Mouse (Mus musculus): ENCODE measurements around the gene Wfdc17. TPM values are rescaled to one million over a fixed set of nuclear protein-coding genes. Genes with fewer than 3 reads are reported as not detected.

Wfdc17 gene
- 1.4 and 2.2 TPM in 2 replicates for polyA plus RNA-seq (2015; fragmentation: Nextera tagmentation; extraction: Ambion mirVana)

DNA sequence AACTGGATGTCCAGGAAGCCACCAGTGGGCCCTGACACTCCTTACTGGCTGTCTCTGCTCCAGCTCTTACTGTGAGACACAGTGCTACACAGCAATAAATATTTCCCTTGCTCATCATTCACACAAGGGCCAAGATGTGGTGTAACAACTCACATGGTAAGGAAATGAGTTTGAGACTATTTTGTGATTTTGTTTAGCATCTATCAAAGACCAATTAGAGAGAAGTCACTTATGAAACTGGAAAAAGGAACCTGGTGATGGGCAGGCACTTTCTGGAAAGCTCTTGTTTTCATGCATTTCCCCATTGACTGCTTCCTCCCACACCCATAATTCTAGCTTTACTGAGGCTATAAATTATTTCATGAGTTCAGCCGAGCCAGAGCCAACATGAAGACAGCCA lies at the start of gene Wfdc17:
TSS of gene Wfdc17 (plus strand) at position 287 of the 400 bp plus-strand sequence.
- Histone ChIP-seq H3K9me3 (replicated peaks) (no peaks in the 10 kb centered on the region), H3K36me3 (no peaks in the 10 kb centered on the region), H3K4me2 (no peak within 1 kb of the TSS), H3K27ac (no peak within 1 kb of the TSS), H3K27me3 (no peaks in the 10 kb centered on the region), H3K4me3 (no peak within 1 kb of the TSS), H3K9ac (no peak within 1 kb of the TSS), H3K4me1 (replicated peaks) (no peaks in the 10 kb centered on the region)
- WGBS, result 68% methylated on average over 1 of the region's 1 CpGs
- no peak for ATAC-seq (replicated peaks; ENCODE audit: insufficient number of reproducible peaks, insufficient read depth, low FRiP score, low read depth)

DNA sequence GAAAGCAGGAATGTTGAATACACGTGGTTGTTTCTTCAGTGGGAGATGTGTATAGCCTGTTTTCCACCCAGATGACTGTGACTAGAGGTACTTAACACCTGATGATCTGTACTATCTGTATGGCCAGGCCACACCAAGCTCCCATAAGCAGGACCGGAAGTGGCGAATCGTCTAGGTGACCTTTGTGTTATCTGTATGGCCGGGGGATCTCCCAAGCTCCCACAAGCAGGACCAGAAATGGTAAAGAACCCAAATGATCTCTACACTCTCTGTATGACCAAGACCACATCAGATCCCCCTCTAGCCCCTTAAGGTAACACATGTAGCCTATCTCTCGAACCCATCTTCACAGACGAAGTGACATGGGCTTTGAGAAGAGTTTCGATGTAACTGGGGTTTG lies 49.2 kb upstream of the Wfdc17 start:
- no peaks in the 10 kb centered on the region for H3K4me1 ChIP-seq (replicated peaks)
- no peaks in the 10 kb centered on the region for H3K27me3 ChIP-seq
- H3K36me3 ChIP-seq, result no peaks in the 10 kb centered on the region
- no peak overlapping the region for H3K4me3 ChIP-seq
- no peak overlapping the region for H3K27ac ChIP-seq
- H3K4me2 ChIP-seq, result no peak overlapping the region
- 80% methylated on average over 8 of the region's 8 CpGs for WGBS
- no peaks in the 10 kb centered on the region for H3K9me3 ChIP-seq (replicated peaks)
- ATAC-seq (replicated peaks; ENCODE audit: insufficient number of reproducible peaks, insufficient read depth, low FRiP score, low read depth), result no peak
- H3K9ac ChIP-seq, result no peak overlapping the region

DNA sequence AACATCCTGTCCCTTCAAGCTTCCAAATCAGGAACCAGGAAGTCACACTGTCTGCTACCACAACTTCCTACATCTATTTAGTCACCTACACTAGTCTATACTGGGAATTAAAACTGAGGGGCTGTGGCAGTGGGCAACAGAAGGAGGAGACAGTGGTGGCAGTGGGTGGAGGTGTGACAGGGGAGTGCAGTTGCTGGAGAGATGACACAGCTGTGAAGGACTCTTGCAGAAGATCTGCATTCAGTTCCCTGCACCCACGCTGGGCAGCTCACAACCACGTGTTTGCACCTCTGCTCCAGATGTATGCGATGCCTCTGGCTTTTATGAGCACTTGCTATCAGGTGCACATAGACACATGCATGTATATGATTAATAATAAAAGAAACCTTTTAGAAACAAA lies 46.3 kb upstream of the Wfdc17 start:
- no peaks in the 10 kb centered on the region for H3K27me3 ChIP-seq
- H3K4me2 ChIP-seq, result no peak overlapping the region
- no peak overlapping the region for H3K9ac ChIP-seq
- WGBS, result 74% methylated on average over 3 of the region's 3 CpGs
- H3K36me3 ChIP-seq, result no peaks in the 10 kb centered on the region
- H3K4me1 ChIP-seq (replicated peaks), result no peaks in the 10 kb centered on the region
- no peak for ATAC-seq (replicated peaks; ENCODE audit: insufficient number of reproducible peaks, insufficient read depth, low FRiP score, low read depth)
- H3K4me3 ChIP-seq, result no peak overlapping the region
- no peaks in the 10 kb centered on the region for H3K9me3 ChIP-seq (replicated peaks)
- H3K27ac ChIP-seq, result no peak overlapping the region

DNA sequence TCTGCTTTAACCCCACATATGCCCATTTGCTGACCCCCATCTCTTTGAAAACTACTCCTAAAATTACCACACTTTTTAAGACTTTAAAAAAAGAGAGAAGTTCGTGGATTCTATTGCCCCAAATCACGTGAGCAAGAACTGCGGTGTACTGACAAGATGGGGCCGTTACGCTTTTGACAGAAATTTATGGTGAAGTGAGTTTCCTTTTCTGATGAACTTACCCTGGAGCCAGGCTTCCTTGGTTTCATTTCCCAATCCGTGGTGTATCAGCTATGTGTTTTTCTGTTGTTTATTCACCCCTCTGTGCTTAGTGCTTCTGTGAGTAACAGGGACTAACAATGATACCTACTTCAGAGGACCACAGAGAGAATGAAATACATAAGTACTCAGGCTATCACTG lies 45.0 kb upstream of the Wfdc17 start:
- Histone ChIP-seq H3K27me3 (no peaks in the 10 kb centered on the region), H3K9ac (no peak overlapping the region)
- WGBS, result 73% methylated on average over 6 of the region's 6 CpGs

DNA sequence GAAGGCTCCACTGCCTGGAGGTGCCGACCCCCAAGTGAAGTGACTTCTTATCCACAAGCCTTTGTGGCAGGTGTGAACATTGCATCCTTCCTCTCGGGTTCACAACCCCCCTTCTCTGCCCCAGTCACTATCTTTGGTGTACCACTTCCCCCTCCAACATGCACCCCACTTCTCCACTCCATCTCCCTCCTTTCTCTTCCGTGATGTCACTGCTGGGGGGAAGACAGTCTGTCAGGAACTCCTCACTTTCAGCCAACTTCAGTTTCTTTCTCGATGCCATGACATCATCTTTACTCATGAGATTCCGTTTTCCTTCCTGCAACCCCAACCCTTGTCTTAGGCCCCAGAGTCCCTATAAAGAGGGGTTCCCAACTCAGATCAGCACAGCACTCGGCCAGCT lies 41.6 kb upstream of the Wfdc17 start, which contains the start of gene Ccl4:
TSS of gene Ccl4 (plus strand) at position 381 of the 400 bp plus-strand sequence.
- Histone ChIP-seq H3K4me3 (no peak within 1 kb of the TSS), H3K4me1 (replicated peaks) (no peaks in the 10 kb centered on the region), H3K4me2 (no peak within 1 kb of the TSS), H3K9me3 (replicated peaks) (no peaks in the 10 kb centered on the region), H3K9ac (no peak within 1 kb of the TSS), H3K36me3 (no peaks in the 10 kb centered on the region), H3K27ac (no peak within 1 kb of the TSS), H3K27me3 (no peaks in the 10 kb centered on the region)
- ATAC-seq (replicated peaks; ENCODE audit: insufficient number of reproducible peaks, insufficient read depth, low FRiP score, low read depth), result no peak
- WGBS, result 59% methylated on average over 6 of the region's 6 CpGs

More for the DNA sequence above, 45.0 kb upstream of the Wfdc17 start:
- H3K9me3 ChIP-seq (replicated peaks), result no peaks in the 10 kb centered on the region
- no peaks in the 10 kb centered on the region for H3K36me3 ChIP-seq
- no peaks in the 10 kb centered on the region for H3K4me1 ChIP-seq (replicated peaks)
- no peak overlapping the region for H3K4me2 ChIP-seq
- no peak overlapping the region for H3K27ac ChIP-seq
- ATAC-seq (replicated peaks; ENCODE audit: insufficient number of reproducible peaks, insufficient read depth, low FRiP score, low read depth), result no peak
- no peak overlapping the region for H3K4me3 ChIP-seq

DNA sequence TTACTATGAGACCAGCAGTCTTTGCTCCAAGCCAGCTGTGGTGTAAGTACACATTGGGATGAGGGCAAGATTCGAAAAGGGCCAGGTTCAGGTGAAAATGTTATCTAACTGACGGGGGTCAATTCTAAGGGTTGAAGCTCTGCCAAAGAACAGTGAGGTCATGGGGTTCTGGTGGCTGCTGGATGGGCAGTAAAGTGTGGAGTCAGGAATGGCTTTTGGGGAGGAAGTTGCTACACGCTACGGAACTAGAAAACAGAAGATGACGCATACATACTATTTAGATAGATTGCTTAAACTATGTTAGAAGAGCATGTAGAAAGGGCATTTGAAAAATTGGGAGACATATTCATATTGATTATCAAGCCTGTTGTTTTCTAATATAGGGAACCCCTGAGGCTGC lies 40.3 kb upstream of the Wfdc17 start:
- H3K27ac ChIP-seq, result no peak overlapping the region
- H3K36me3 ChIP-seq, result no peaks in the 10 kb centered on the region
- no peak for ATAC-seq (replicated peaks; ENCODE audit: insufficient number of reproducible peaks, insufficient read depth, low FRiP score, low read depth)
- no peak overlapping the region for H3K4me2 ChIP-seq
- no peaks in the 10 kb centered on the region for H3K27me3 ChIP-seq
- H3K9me3 ChIP-seq (replicated peaks), result no peaks in the 10 kb centered on the region
- H3K4me1 ChIP-seq (replicated peaks), result no peaks in the 10 kb centered on the region
- H3K4me3 ChIP-seq, result no peak overlapping the region
- 64% methylated on average over 5 of the region's 5 CpGs for WGBS
- no peak overlapping the region for H3K9ac ChIP-seq

DNA sequence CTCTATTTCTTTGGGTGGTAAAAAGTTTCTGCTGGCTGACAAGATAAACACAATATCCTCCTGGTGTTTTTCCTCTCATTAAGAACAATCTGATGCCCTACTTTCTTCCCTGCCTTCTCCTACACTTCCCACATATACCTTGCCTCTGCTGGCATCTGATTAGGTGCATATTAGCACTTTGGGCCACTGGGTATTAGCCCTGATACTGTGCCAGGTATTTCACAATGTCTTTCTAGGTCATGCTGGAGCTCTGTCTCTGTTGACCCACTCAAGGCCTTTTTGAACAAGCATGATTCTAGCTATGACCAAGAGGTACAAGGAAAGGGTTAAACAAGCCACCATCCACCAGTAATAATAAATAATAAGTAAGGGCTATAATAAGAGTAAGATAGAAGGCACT lies 32.0 kb upstream of the Wfdc17 start:
- H3K4me3 ChIP-seq, result no peak overlapping the region
- H3K9ac ChIP-seq, result no peak overlapping the region
- H3K4me2 ChIP-seq, result no peak overlapping the region
- H3K27ac ChIP-seq, result no peak overlapping the region
- no peaks in the 10 kb centered on the region for H3K4me1 ChIP-seq (replicated peaks)
- H3K9me3 ChIP-seq (replicated peaks), result no peaks in the 10 kb centered on the region
- no peak for ATAC-seq (replicated peaks; ENCODE audit: insufficient number of reproducible peaks, insufficient read depth, low FRiP score, low read depth)
- H3K27me3 ChIP-seq, result 0 out of 2 replicates have a peak, but pooled peaks cover 4% of the 10 kb centered on the region
- no peaks in the 10 kb centered on the region for H3K36me3 ChIP-seq

DNA sequence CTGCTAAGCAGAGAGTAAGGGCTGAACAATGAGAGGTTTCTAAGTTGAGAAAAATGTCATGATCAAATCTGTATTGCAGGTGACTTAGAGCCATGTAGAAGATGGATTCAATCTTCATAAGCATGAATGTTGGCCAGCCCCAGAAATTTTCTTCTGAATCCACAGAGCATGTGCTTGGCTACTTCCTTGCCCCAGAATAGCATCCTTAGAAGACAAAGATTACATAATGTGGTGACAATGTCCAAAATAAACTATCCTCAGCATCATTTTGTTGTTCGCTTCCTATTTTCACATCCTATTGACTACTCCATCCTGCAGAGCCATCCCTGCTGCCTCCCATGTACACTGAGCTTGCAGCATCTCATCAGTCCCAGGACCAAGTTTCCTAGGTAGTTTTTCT lies 28.1 kb upstream of the Wfdc17 start:
- no peaks in the 10 kb centered on the region for H3K4me1 ChIP-seq (replicated peaks)
- ATAC-seq (replicated peaks; ENCODE audit: insufficient number of reproducible peaks, insufficient read depth, low FRiP score, low read depth), result no peak
- no peak overlapping the region for H3K4me3 ChIP-seq
- no peak overlapping the region for H3K4me2 ChIP-seq
- H3K9me3 ChIP-seq (replicated peaks), result no peaks in the 10 kb centered on the region
- H3K36me3 ChIP-seq, result no peaks in the 10 kb centered on the region
- 0 out of 2 replicates have a peak, but pooled peaks cover 4% of the 10 kb centered on the region for H3K27me3 ChIP-seq
- no peak overlapping the region for H3K27ac ChIP-seq
- no peak overlapping the region for H3K9ac ChIP-seq
- WGBS, result 79% methylated on average over 1 of the region's 1 CpGs

DNA sequence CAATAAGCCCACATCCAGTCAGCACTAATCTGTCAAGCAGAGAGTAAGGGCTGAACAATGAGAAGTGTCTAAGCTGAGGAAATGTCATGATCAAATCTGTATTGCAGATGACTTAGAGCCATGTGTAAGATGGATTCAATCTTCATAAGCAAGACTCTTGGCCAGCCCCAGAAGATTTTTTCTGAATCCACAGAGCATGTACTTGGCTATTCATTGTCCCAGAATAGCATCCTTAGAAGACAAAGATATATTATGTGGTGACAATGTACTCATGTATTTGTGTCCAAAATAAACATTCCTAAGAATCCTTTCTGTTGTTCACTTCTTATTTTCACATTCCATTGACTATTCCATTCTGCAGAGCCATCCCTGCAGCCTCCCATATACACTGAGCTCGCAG lies 13.9 kb upstream of the Wfdc17 start:
- H3K9ac ChIP-seq, result no peak overlapping the region
- H3K27ac ChIP-seq, result no peak overlapping the region
- H3K36me3 ChIP-seq, result no peaks in the 10 kb centered on the region
- no peaks in the 10 kb centered on the region for H3K4me1 ChIP-seq (replicated peaks)
- H3K4me3 ChIP-seq, result no peak overlapping the region
- H3K27me3 ChIP-seq, result no peaks in the 10 kb centered on the region
- no peak for ATAC-seq (replicated peaks; ENCODE audit: insufficient number of reproducible peaks, insufficient read depth, low FRiP score, low read depth)
- no peaks in the 10 kb centered on the region for H3K9me3 ChIP-seq (replicated peaks)
- no peak overlapping the region for H3K4me2 ChIP-seq
- WGBS, result 69% methylated on average over 1 of the region's 1 CpGs

DNA sequence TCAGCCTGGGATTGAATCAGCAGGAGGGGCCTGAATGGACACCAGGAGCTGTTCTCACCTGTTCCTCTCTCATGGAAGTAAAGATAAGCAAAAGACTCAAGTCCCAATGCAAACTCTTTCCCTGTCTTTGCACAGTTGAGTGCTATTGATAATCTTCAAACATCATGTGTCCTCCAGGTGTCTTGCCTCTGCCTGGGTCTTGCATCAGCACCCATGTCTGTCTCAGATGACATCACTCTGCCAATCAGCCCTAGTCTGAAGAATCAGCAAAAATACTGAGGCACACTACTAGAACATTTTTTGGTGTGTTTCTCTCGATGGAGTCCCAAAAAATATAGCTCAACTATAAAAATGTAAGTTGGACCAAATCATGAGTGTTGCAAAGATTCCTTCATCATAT lies 11.8 kb upstream of the Wfdc17 start:
- Histone ChIP-seq H3K9me3 (replicated peaks) (no peaks in the 10 kb centered on the region), H3K36me3 (no peaks in the 10 kb centered on the region), H3K27ac (no peak overlapping the region), H3K4me3 (no peak overlapping the region), H3K4me1 (replicated peaks) (no peaks in the 10 kb centered on the region), H3K27me3 (no peaks in the 10 kb centered on the region), H3K4me2 (no peak overlapping the region), H3K9ac (no peak overlapping the region)
- 43% methylated on average over 1 of the region's 1 CpGs for WGBS
- no peak for ATAC-seq (replicated peaks; ENCODE audit: insufficient number of reproducible peaks, insufficient read depth, low FRiP score, low read depth)

DNA sequence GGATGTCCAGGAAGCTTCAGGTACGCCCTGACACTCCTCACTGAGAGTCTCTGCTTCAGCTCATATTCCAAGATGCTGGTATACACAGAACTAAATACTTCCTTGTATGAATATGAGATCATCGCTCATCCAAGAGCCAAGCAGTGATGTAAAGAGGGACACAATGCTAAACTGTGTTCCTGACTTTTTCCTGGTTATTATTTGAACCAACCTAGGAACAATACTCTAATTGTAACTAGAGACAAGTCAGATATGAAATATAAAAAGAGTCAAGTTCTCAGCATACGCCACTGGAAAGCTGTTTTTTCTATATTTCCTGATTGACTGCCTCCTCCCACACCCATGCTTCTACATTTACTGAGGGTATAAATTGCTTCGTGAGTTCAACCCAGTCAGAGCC lies 4.9 kb downstream of the Wfdc17 start, which contains the start of gene Wfdc18:
TSS of gene Wfdc18 (plus strand) at position 301 of the 400 bp plus-strand sequence.
- Histone ChIP-seq H3K4me2 (no peak within 1 kb of the TSS), H3K27ac (no peak within 1 kb of the TSS), H3K9me3 (replicated peaks) (no peaks in the 10 kb centered on the region), H3K9ac (no peak within 1 kb of the TSS), H3K4me1 (replicated peaks) (no peaks in the 10 kb centered on the region), H3K36me3 (no peaks in the 10 kb centered on the region), H3K4me3 (no peak within 1 kb of the TSS), H3K27me3 (no peaks in the 10 kb centered on the region)
- no peak for ATAC-seq (replicated peaks; ENCODE audit: insufficient number of reproducible peaks, insufficient read depth, low FRiP score, low read depth)
- WGBS, result 54% methylated on average over 4 of the region's 4 CpGs

DNA sequence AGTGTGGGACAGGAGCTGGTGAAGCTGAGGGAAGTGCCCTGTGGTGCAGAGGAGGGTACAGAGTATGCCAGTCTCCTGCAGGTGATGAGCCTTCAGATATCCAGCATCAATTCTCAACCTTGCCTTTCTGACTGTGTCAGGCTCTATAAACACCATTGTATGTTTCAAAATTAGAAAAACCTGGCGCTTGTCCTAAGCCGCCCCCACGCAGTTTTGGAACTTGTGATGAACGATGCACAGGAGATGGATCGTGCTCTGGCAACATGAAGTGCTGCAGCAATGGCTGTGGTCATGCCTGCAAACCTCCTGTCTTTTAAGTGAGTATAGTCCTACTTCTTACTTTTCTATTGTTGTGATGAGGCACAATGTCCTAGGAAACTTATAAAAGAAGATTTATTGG lies 5.9 kb downstream of the Wfdc17 start:
- Histone ChIP-seq H3K27me3 (no peaks in the 10 kb centered on the region), H3K36me3 (no peaks in the 10 kb centered on the region), H3K9ac (no peak overlapping the region), H3K4me2 (no peak overlapping the region), H3K9me3 (replicated peaks) (no peaks in the 10 kb centered on the region), H3K4me1 (replicated peaks) (no peaks in the 10 kb centered on the region), H3K4me3 (no peak overlapping the region), H3K27ac (no peak overlapping the region)
- 78% methylated on average over 5 of the region's 5 CpGs for WGBS
- no peak for ATAC-seq (replicated peaks; ENCODE audit: insufficient number of reproducible peaks, insufficient read depth, low FRiP score, low read depth)

All from heart, embryonic 15.5 days (tissue).